In genomic region chr19:24156067-24156455, GRCm38 (mm10) we compare ENCODE assay signal across 16 mouse cellular contexts.
DNase-seq lines count a peak whose midpoint lies in the region; ATAC-seq and TF ChIP-seq lines count a peak whose summit lies in the region.
"Had no signal": no experiment of that assay in that cellular context is flagged by ENCODE, and none has a peak within 500 bp of the region (broad histone marks: within the 10 kb centered on the region; RNA-seq: fewer than 3 reads in every experiment).

No protein-coding gene starts in this region.

- 0 out of 2 replicates have a peak, but pooled peaks have one; percentile 25 for ATAC-seq in kidney, postnatal 0 days (replicated peaks; ENCODE audit: low FRiP score, low read depth)
- ATAC-seq in stomach, embryonic 14.5 days (ENCODE audit: insufficient number of reproducible peaks, insufficient read depth, low FRiP score, low read depth): no peak
- no peak for ATAC-seq in midbrain, embryonic 15.5 days (replicated peaks)
- ATAC-seq: hindbrain, postnatal 0 days; Patski had no signal

- no peak overlapping the region for H3K4me2 ChIP-seq in kidney, postnatal 0 days (ENCODE audit: low read length)
- no peak overlapping the region for H3K4me2 ChIP-seq in stomach, embryonic 14.5 days (replicated peaks; ENCODE audit: low read depth, low read length)
- no peak overlapping the region for H3K4me2 ChIP-seq in midbrain, embryonic 15.5 days
- H3K4me2 ChIP-seq: neural tube, embryonic 15.5 days had no signal

- H3K27ac ChIP-seq in liver, adult 2 months (replicated peaks; ENCODE audit: insufficient read depth, low read depth, low read length): peak overlapping the region; percentile 85
- H3K27ac ChIP-seq in bone marrow macrophage, adult 2 months (ENCODE audit: insufficient read depth, low read depth, low read length): peak overlapping the region; percentile 17; the same call in 1 of the 2 replicates
- peak overlapping the region; percentile 81 for H3K27ac ChIP-seq in kidney, postnatal 0 days
- H3K27ac ChIP-seq in stomach, embryonic 14.5 days (ENCODE audit: low read length): 0 out of 2 replicates have a peak overlapping the region, but pooled peaks have one; percentile 3
- H3K27ac ChIP-seq in midbrain, embryonic 15.5 days: no peak overlapping the region
- H3K27ac ChIP-seq: hindbrain, postnatal 0 days; neural tube, embryonic 15.5 days had no signal

- no peaks in the 10 kb centered on the region for H3K27me3 ChIP-seq in liver, adult 2 months (ENCODE audit: control insufficient read depth, insufficient read depth, low read length)
- H3K27me3 ChIP-seq in kidney, postnatal 0 days (ENCODE audit: insufficient read depth, low read length): no peaks in the 10 kb centered on the region
- H3K27me3 ChIP-seq in stomach, embryonic 14.5 days (ENCODE audit: control insufficient read depth, insufficient read depth, low read length): no peaks in the 10 kb centered on the region
- no peaks in the 10 kb centered on the region for H3K27me3 ChIP-seq in midbrain, embryonic 15.5 days (replicated peaks)
- H3K27me3 ChIP-seq: neural tube, embryonic 15.5 days; Patski had no signal

- no peak overlapping the region; the same call in 1 of the 2 replicates for H3K9ac ChIP-seq in liver, adult 2 months (ENCODE audit: low read depth, low read length)
- H3K9ac ChIP-seq in kidney, postnatal 0 days (ENCODE audit: low read depth, low read length): no peak overlapping the region
- H3K9ac ChIP-seq in stomach, embryonic 14.5 days (replicated peaks; ENCODE audit: low read depth, low read length): no peak overlapping the region
- no peak overlapping the region for H3K9ac ChIP-seq in midbrain, embryonic 15.5 days
- H3K9ac ChIP-seq: neural tube, embryonic 15.5 days had no signal

- H3K4me3 ChIP-seq in liver, adult 2 months (ENCODE audit: insufficient read depth, low read depth, low read length): peak overlapping the region; percentile 18; the same call in 1 of the 2 replicates
- H3K4me3 ChIP-seq in bone marrow macrophage, adult 2 months (ENCODE audit: insufficient read depth, low read length): no peak overlapping the region
- H3K4me3 ChIP-seq in kidney, postnatal 0 days (replicated peaks; ENCODE audit: low read depth, low read length): no peak overlapping the region
- H3K4me3 ChIP-seq in stomach, embryonic 14.5 days (ENCODE audit: low read depth, low read length): no peak overlapping the region
- H3K4me3 ChIP-seq in midbrain, embryonic 15.5 days: no peak overlapping the region
- H3K4me3 ChIP-seq: neural tube, embryonic 15.5 days had no signal

- peak; percentile 79 for DNase-seq in liver, adult 2 months (ENCODE audit: extremely low read depth, low read depth, low spot score)
- DNase-seq in liver: no peak
- DNase-seq in kidney, postnatal 0 days (ENCODE audit: low spot score): no peak
- no peak for DNase-seq in layer of hippocampus, adult 9-10 months (ENCODE audit: low spot score)
- DNase-seq in left cerebral cortex, adult 18-20 months (ENCODE audit: low spot score in 2 of 2): no peak
- DNase-seq: adrenal gland, adult 2 months; heart, adult 11 months; heart, postnatal 10 days; lung, postnatal 14 days; thymus, postnatal 14 days had no signal

- 16% methylated on average over 6 of the region's 6 CpGs for WGBS in liver, adult 2 months
- WGBS in kidney, postnatal 0 days: 15% methylated on average over 6 of the region's 6 CpGs
- 55% methylated on average over 6 of the region's 6 CpGs for WGBS in stomach, embryonic 14.5 days
- WGBS in midbrain, embryonic 15.5 days: 76% methylated on average over 6 of the region's 6 CpGs

- no peaks in the 10 kb centered on the region for H3K36me3 ChIP-seq in liver, adult 2 months (ENCODE audit: control insufficient read depth, insufficient read depth, low read length)
- H3K36me3 ChIP-seq in kidney, postnatal 0 days (ENCODE audit: insufficient read depth, low read length): no peaks in the 10 kb centered on the region
- no peaks in the 10 kb centered on the region for H3K36me3 ChIP-seq in stomach, embryonic 14.5 days (ENCODE audit: control insufficient read depth, insufficient read depth, low read length)
- H3K36me3 ChIP-seq in midbrain, embryonic 15.5 days (replicated peaks): no peaks in the 10 kb centered on the region
- H3K36me3 ChIP-seq: neural tube, embryonic 15.5 days had no signal

- H3K79me2 ChIP-seq in liver, adult 2 months (ENCODE audit: control insufficient read depth, insufficient read depth, low read length): peaks cover 30% of the 10 kb centered on the region; the same call in 1 of the 2 replicates

- peaks cover 16% of the 10 kb centered on the region for H3K4me1 ChIP-seq in liver, adult 2 months (ENCODE audit: control insufficient read depth, insufficient read depth, low read length)
- peaks cover 13% of the 10 kb centered on the region for H3K4me1 ChIP-seq in bone marrow macrophage, adult 2 months (ENCODE audit: control insufficient read depth, insufficient read depth, low read length)
- peaks cover 28% of the 10 kb centered on the region for H3K4me1 ChIP-seq in kidney, postnatal 0 days (replicated peaks; ENCODE audit: insufficient read depth, low read length)
- peaks cover 12% of the 10 kb centered on the region for H3K4me1 ChIP-seq in stomach, embryonic 14.5 days (ENCODE audit: control insufficient read depth, insufficient read depth, low read length)
- H3K4me1 ChIP-seq in midbrain, embryonic 15.5 days: no peaks in the 10 kb centered on the region; the same call in 1 of the 2 replicates

- no peaks in the 10 kb centered on the region for H3K9me3 ChIP-seq in kidney, postnatal 0 days (replicated peaks; ENCODE audit: low read length)
- H3K9me3 ChIP-seq in stomach, embryonic 14.5 days (ENCODE audit: control insufficient read depth, low read depth, low read length): no peaks in the 10 kb centered on the region
- no peaks in the 10 kb centered on the region for H3K9me3 ChIP-seq in midbrain, embryonic 15.5 days
- H3K9me3 ChIP-seq: neural tube, embryonic 15.5 days had no signal

- TF ChIP-seq CTCF in liver, adult 2 months (IDR thresholded peaks at IDR 0.05; ENCODE audit: low read depth, low read length): no peak
- no peak for TF ChIP-seq CTCF in bone marrow macrophage, adult 2 months (IDR thresholded peaks at IDR 0.05; ENCODE audit: low read depth, low read length)
- no peak for TF ChIP-seq CTCF in kidney, postnatal 0 days (IDR thresholded peaks at IDR 0.05; ENCODE audit: low read depth)

- TF ChIP-seq POLR2A in liver, adult 2 months (IDR thresholded peaks at IDR 0.05; ENCODE audit: extremely low read depth, insufficient read depth, low read length): no peak
- TF ChIP-seq POLR2A in bone marrow macrophage, adult 2 months (IDR thresholded peaks at IDR 0.05; ENCODE audit: borderline replicate concordance, low read depth, low read length): no peak
